Mouse (Mus musculus) heart, embryonic 10.5 days (tissue): ENCODE data around the gene Elovl1. TPM values are rescaled to one million over a fixed set of nuclear protein-coding genes. Genes with fewer than 3 reads are reported as not detected.

Experiments used
- DNase-seq: peaks from one replicate; pipeline ENCODE4 v3.0.0-alpha.2; 2017; ENCODE audit warnings: low spot score
- H3K27ac ChIP-seq: fragments of 300-500 bp; sonication (generic); 2 replicates; pipeline ENCODE4 v1.5.1; 2016; ENCODE audit warnings: mild to moderate bottlenecking
- H3K27me3 ChIP-seq: fragments of 300-500 bp; sonication (generic); 2 replicates; pipeline ENCODE4 v1.6.1; 2016; ENCODE audit warnings: mild to moderate bottlenecking; ENCODE audit not compliant: poor library complexity, insufficient read depth, severe bottlenecking
- H3K36me3 ChIP-seq: fragments of 300-500 bp; sonication (generic); 2 replicates; pipeline ENCODE4 v1.6.1; 2016; ENCODE audit warnings: mild to moderate bottlenecking, moderate library complexity
- H3K4me1 ChIP-seq: fragments of 300-500 bp; sonication (generic); 2 replicates; pipeline ENCODE4 v1.6.1; 2016; ENCODE audit warnings: mild to moderate bottlenecking
- H3K4me3 ChIP-seq: fragments of 300-500 bp; sonication (generic); 2 replicates; pipeline ENCODE4 v1.5.1; 2016; ENCODE audit warnings: mild to moderate bottlenecking, moderate library complexity
- H3K9me3 ChIP-seq: fragments of 300-500 bp; sonication (generic); 2 replicates; pipeline ENCODE4 v1.6.1; 2016; ENCODE audit warnings: mild to moderate bottlenecking, moderate library complexity
- WGBS: fragments of 180-500 bp; shearing (Covaris S2); methylation state at CpG from one replicate; pipeline ENCODE4 v1.1.7; 2016; 5-methylcytosine and 5-hydroxymethylcytosine counted together
- polyA plus RNA-seq: library from polyadenylated mRNA; unstranded; fragments of >200 nt; fragmentation: Nextera tagmentation; extraction: Ambion mirVana; gene quantifications from 2 replicates; pipeline ENCODE4 v1.2.1, GENCODE M21; 2016

Gene Elovl1
- polyA plus RNA-seq, 1 experiment from 2014 or later: 85.1 TPM

DNA sequence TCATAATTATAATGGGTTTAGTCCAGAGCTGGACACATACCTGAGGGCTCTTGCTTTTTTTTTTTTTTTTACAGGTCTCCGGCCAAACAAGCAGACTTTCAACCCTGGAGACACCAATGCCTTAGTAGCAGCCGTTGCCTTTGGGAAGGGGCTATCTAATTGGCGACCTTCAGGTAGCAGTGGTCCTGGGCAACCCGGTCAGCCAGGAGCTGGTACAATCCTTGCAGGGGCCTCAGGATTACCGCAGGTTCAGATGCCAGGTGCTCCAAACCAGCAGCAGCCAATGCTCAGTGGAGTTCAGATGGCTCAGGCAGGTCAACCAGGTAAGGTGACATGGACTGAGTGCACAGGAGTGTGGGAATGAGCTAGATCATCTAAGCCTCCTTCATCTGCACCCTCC is 14.3 kb upstream of the Elovl1 start:
- DNase-seq: no peak
- H3K36me3 ChIP-seq: peaks cover 69% of the 10 kb centered on the region
- no peaks in the 10 kb centered on the region for H3K27me3 ChIP-seq

DNA sequence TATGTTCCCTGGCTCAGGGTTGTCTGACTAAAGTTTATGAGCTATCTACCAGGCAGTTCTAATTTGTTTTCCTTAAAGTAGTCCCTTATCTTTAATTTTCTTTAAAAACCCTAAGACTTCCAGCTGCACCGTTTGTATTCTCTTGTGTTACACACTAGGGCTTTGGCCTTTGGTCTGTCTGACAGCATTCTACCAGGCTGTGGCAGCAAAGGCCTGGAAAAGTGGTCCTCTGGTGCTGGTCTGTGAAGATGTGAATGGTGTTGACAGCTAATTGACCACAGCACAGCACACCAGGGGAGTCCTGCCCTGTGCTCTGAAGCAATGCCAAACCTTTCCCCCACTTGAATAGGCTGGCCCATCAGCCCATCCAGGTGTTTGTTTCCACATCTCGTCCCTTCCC is 12.1 kb upstream of the Elovl1 start:
- Histone ChIP-seq H3K27ac (no peak overlapping the region), H3K9me3 (no peaks in the 10 kb centered on the region), H3K4me1 (no peaks in the 10 kb centered on the region), H3K4me3 (no peak overlapping the region), H3K27me3 (no peaks in the 10 kb centered on the region), H3K36me3 (peaks cover 90% of the 10 kb centered on the region)
- no peak for DNase-seq
- 74% methylated on average over 2 of the region's 2 CpGs for WGBS

More for the DNA sequence above, 14.3 kb upstream of the Elovl1 start:
- H3K4me1 ChIP-seq: peaks cover 10% of the 10 kb centered on the region
- no peak overlapping the region for H3K27ac ChIP-seq
- no peak overlapping the region for H3K4me3 ChIP-seq
- 93% methylated on average over 5 of the region's 5 CpGs for WGBS
- H3K9me3 ChIP-seq: no peaks in the 10 kb centered on the region

DNA sequence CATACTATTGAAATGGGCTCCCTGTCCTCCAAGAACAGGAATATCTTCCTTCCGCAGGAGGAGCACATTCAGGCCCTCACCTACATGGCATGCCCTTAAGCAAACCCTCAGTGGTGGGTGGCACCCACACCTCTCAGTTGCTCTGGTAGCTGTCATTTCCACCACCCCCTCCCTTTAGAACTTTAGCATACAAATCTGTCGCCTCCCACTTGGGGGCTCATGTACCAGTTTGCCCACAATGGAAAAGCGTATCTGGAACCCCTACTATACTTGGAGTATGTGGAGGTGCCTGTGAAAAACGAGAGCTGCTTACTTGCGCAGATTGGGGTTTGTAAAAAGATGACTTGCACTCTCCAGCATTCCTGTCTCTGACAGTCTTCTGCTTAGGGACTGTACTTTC is 11.6 kb upstream of the Elovl1 start:
- Histone ChIP-seq H3K36me3 (peaks cover 94% of the 10 kb centered on the region), H3K27me3 (no peaks in the 10 kb centered on the region), H3K4me1 (no peaks in the 10 kb centered on the region), H3K9me3 (no peaks in the 10 kb centered on the region), H3K4me3 (no peak overlapping the region), H3K27ac (no peak overlapping the region)
- no peak for DNase-seq
- 89% methylated on average over 5 of the region's 5 CpGs for WGBS

DNA sequence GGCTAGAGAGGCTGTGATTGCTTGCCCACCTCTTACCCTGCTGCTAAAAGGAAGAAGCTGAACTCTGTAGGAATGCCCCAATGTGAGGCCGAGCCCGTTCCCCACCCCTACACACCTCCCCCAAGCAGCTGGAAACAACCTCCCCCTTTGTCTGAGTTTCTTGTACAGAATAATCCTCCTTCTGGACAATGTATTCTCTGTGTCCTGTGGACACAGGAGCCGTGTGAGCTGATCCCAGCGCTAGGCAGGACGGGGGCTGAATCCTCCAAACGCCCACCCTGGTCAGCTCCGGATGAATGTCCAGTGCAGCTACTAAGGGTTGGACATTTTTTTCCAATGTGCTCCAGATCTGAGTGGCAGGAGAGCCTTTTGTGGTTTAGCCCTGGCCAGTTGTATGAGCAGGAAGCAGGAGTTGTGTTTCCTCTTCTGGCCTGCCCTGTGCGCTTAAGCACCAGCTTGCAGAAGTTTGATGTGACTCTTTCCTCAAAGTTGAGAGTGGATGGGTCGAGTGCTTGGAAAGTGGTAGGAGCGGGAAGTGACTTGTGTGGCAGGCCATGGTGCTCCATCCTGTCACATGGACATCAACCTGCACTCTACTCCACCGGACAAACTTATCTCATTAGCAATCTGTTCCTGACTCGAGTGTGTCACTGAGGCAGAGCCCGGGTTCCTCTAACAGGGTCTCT is 10.6 kb upstream of the Elovl1 start:
- no peak for DNase-seq
- H3K36me3 ChIP-seq: peaks cover 90% of the 10 kb centered on the region
- WGBS: 83% methylated on average over 13 of the region's 13 CpGs

DNA sequence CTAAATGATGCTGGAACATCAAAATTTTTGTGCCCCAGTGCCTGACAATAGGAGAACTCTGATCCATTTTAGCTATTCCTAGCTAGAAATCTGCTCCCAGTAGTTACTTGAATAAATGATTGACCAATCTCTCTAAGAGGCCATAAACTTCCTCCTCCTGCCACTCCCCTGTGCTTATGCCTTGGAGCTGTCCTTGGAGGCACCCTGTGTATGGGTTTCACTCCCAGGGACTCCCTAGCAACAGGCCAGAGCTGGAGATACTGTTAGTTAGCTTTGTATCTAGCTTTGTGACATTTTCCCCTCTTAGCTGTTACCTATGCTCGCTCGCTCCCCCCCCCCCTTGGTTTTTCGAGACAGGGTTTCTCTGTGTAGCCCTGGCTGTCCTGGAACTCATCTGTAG is 6.5 kb upstream of the Elovl1 start:
- H3K9me3 ChIP-seq: no peaks in the 10 kb centered on the region
- H3K4me1 ChIP-seq: no peaks in the 10 kb centered on the region
- no peak for DNase-seq
- no peak overlapping the region for H3K4me3 ChIP-seq
- WGBS: 93% methylated on average over 3 of the region's 3 CpGs
- H3K36me3 ChIP-seq: peaks cover 62% of the 10 kb centered on the region
- H3K27ac ChIP-seq: no peak overlapping the region
- no peaks in the 10 kb centered on the region for H3K27me3 ChIP-seq

More for the DNA sequence above, 10.6 kb upstream of the Elovl1 start:
- Histone ChIP-seq H3K27ac (no peak overlapping the region), H3K4me1 (no peaks in the 10 kb centered on the region), H3K4me3 (no peak overlapping the region), H3K27me3 (no peaks in the 10 kb centered on the region), H3K9me3 (no peaks in the 10 kb centered on the region)

DNA sequence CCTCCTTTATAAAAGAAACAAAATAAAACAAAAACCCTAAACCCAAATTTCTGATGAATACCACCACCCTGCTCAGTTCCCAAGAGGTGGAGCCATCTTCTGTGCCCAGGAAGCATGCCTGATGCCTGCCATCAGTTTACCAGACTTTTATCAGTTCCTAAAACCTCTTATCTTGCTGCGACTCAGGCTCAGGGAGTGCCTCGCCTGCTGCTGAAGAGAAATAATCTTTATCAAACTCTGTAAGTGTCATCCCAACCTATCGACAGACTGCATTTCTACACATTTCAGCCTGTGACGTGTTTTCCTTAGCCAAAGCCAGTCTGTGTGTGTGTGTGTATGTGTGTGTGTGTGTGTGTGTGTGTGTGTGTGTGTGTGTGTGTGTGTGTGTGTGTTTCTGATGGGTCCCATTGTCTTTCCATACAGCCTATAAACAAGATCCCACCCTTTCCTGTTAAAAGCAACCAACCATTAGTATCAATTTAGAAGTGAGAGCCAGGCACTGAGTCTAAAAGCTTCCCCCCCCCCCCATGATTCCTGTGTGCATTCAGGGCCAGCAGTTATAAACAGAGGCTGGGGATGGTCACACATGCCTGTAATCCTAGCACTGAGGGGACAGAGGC is 3.2 kb upstream of the Elovl1 start:
- Histone ChIP-seq H3K27me3 (no peaks in the 10 kb centered on the region), H3K4me1 (peaks cover 27% of the 10 kb centered on the region), H3K36me3 (peaks cover 34% of the 10 kb centered on the region), H3K4me3 (no peak overlapping the region), H3K27ac (no peak overlapping the region), H3K9me3 (no peaks in the 10 kb centered on the region)
- 30% methylated on average over 4 of the region's 4 CpGs for WGBS
- no peak for DNase-seq

DNA sequence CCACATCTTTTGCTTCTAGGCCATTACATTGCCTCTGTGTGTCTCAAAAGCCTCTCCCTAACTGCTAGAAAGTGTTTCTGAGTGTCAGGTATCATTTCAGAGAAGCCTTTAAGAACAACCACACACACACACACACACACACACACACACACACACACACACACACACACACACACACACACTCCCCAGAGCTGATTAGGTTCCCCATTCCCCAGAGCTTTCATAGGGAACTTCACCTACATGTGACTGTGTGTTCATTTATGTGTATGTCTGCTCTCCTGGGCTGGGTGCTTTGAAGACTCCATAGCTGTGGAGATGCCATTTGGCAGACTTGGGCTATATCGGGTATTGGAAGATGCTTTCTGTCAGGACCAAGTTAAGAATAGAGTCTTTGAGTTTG is 2.5 kb upstream of the Elovl1 start:
- peaks cover 34% of the 10 kb centered on the region for H3K4me1 ChIP-seq
- no peak overlapping the region for H3K27ac ChIP-seq
- peaks cover 28% of the 10 kb centered on the region for H3K36me3 ChIP-seq

DNA sequence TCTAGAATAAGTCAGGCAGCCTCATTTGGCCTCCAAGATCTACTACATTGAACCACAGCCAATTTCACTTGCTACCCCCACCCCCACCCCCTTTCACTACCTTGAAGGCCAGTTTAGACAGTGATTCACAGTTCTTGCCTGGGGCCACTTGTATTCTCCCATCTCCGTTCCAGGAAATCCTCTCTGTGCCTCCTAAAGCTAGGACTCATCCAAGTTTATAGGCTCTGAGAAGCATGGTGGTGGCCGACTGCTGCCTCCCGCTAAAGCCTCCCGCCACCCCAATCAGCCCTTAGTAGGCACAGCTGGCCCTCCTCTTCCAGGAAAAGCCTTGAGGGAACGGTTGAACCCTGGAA is 502 bp upstream of the Elovl1 start:
- H3K27me3 ChIP-seq: no peaks in the 10 kb centered on the region
- H3K4me3 ChIP-seq: peak overlapping the region; percentile 78
- no peak for DNase-seq
- H3K9me3 ChIP-seq: no peaks in the 10 kb centered on the region
- peaks cover 35% of the 10 kb centered on the region for H3K4me1 ChIP-seq
- 3% methylated on average over 5 of the region's 5 CpGs for WGBS
- H3K36me3 ChIP-seq: peaks cover 34% of the 10 kb centered on the region
- peak overlapping the region; percentile 95 for H3K27ac ChIP-seq

More for the DNA sequence above, 2.5 kb upstream of the Elovl1 start:
- H3K4me3 ChIP-seq: no peak overlapping the region
- H3K27me3 ChIP-seq: no peaks in the 10 kb centered on the region
- WGBS: 74% methylated on average over 1 of the region's 1 CpGs
- H3K9me3 ChIP-seq: no peaks in the 10 kb centered on the region
- DNase-seq: no peak

DNA sequence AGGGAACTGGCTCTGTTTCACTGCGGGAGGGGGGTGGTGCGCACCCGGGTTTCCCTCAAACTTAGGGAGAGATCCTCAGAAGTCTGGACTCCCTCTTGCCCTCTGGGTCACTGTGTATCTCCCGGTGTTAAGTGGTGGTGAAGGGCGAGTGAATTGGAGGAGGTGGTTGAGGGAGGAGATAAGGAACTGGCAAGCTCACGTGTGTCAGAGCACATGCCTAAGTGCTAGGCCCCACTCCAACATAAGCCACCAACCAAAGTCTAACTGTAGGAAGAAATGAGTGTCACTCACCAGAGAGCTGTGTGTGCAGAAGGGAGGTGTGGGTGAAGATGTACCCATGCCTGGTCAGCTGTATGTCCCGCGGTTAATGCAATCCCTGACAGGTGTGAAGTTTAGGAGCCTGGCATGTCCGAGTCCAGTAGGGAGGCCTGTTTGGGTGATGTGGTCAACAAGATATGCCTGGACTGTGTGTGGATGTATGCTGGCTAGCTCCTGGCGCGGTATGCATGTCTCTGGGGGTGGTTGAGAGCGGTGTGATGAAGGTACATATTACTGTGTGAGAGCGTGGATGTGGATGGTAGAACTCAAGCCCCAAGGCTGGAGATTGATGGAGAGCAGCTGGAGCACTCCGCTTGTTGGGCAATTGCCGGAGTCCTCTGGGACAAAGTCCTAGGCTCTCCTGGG is 780 bp downstream of the Elovl1 start:
- Histone ChIP-seq H3K27me3 (no peaks in the 10 kb centered on the region), H3K9me3 (no peaks in the 10 kb centered on the region), H3K4me3 (peak overlapping the region; percentile 78), H3K27ac (peak overlapping the region; percentile 95), H3K4me1 (peaks cover 35% of the 10 kb centered on the region), H3K36me3 (peaks cover 40% of the 10 kb centered on the region)
- peak; percentile 78 for DNase-seq
- WGBS: 36% methylated on average over 15 of the region's 15 CpGs

DNA sequence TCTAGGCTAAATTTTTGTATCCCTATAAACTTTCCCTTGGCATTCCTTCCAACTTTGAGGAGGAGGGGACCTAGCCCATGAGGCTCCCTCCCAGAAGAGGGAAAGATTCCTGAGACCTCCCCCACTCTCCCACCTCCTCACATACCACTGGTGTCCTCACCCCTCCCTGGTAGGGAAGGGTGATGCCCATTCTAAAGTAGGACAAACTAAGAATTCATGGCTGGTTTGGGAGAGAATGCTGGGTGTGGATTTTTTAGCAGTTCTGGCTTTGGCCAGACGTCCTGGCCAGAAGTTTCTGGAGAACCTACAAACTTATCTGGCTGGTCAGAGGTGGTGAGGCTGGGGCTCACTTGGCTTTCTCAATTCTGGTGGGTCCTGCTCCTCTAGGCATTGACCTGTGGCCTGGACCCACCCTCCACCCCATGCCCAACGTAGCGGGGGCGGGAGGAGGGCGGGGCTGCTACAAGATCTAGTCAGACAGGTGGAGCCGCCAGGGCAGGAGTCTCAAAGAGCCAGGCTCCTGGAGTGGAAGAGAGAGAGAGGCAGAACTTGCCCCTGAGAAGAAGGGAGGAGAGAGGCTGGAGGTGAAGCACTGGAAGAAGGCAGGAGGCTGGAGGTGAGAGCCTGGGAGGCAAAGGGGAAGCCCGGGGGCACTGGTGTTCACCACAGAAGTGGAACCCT is 1.5 kb downstream of the Elovl1 start:
- 46% methylated on average over 7 of the region's 7 CpGs for WGBS
- Histone ChIP-seq H3K4me1 (peaks cover 40% of the 10 kb centered on the region), H3K9me3 (no peaks in the 10 kb centered on the region), H3K4me3 (peak overlapping the region; percentile 78), H3K36me3 (peaks cover 41% of the 10 kb centered on the region), H3K27me3 (no peaks in the 10 kb centered on the region), H3K27ac (peak overlapping the region; percentile 95)
- DNase-seq: no peak

DNA sequence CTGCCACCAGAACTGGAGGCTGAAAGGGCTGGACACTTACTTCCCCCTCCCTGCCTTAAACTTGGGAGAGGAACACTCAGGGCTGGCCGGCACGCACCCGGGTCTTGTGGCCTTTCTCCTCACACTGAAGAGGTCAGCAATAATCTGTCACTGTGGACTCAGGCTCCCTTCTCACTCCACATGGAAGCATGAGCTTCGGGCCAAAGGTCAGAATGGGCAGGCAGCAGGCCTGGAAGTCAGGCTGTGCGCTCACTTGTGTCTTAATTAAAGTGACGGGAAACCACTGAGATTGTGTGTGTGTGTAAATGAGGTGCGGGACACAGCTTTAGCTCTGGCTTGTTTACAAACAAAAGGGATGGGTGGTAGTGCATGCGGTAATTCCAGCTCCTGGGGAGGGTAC is 4.4 kb downstream of the Elovl1 start:
- no peak for DNase-seq
- H3K27me3 ChIP-seq: no peaks in the 10 kb centered on the region
- H3K9me3 ChIP-seq: no peaks in the 10 kb centered on the region
- H3K4me1 ChIP-seq: peaks cover 61% of the 10 kb centered on the region
- no peak overlapping the region for H3K4me3 ChIP-seq
- H3K36me3 ChIP-seq: peaks cover 56% of the 10 kb centered on the region
- 85% methylated on average over 8 of the region's 8 CpGs for WGBS
- no peak overlapping the region for H3K27ac ChIP-seq

DNA sequence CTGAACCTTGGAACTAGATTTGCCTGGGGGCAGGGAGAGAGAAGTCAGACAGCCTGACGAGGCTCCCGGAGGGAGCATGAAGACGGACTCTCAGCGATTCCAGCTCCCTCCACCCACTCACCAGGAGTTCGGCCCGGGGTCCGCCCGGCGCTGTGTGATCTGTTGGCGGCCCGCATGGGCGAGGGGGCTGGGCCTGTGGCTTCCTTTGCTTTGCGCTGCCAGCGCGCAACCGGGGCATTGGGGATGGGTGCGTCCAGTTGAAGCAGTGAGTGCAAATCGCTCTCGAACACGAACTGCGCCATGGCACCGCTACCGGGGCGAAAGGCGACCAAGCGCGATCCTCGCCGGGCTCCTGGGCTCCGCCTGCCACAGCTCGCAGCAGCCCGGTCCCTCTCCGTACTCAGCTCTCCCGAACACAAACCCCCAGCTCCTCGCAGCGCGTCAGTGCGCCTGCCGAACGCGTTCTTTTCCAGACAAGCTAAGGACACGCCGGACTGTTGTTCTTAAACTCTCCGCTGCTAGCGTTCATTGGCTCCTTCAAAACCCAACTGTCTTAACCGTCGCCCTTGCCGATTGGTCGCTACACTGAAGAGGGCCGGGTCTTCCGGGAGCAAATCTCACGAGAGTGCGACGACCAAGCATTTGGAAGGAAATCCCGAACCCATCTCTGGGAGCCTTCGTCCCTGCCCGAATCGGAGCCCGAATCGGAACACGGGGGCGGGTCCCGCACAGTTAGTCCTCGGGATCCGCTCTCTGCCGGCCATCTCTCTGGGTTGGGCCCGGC is 9.1 kb downstream of the Elovl1 start, which contains the start of gene Cdc20:
Gene Cdc20 (minus strand): TSS at position 533 of the 784 bp plus-strand sequence.
- no peaks in the 10 kb centered on the region for H3K27me3 ChIP-seq
- peaks cover 38% of the 10 kb centered on the region for H3K36me3 ChIP-seq
- H3K4me1 ChIP-seq: peaks cover 38% of the 10 kb centered on the region
- H3K27ac ChIP-seq: peak within 1 kb of the TSS; percentile 93
- WGBS: under 1% methylated on average over 67 of the region's 67 CpGs
- no peaks in the 10 kb centered on the region for H3K9me3 ChIP-seq
- peak; percentile 99 for DNase-seq
- H3K4me3 ChIP-seq: peak within 1 kb of the TSS; percentile 97
